Mouse (Mus musculus) thymus, postnatal 4 days (tissue): Measurements from ENCODE around the gene Acvr1.
A peak's percentile ranks its signal among the peaks of the same experiment; 100 is the strongest.

Source experiments
- DNase-seq: peaks from one replicate; pipeline ENCODE4 v3.0.0; 2021

Acvr1 gene

GRCm38 (mm10) chr2:58567066-58567810 is at the start of gene Acvr1, which contains the start of gene Upp2:
TSS of gene Acvr1 (minus strand) at chr2:58567157.
TSS of gene Upp2 (plus strand) at chr2:58567298.
- DNase-seq = peak; percentile 71

GRCm38 (mm10) chr2:58615766-58616165 is 48.8 kb upstream of the Acvr1 start:
- no peak for DNase-seq

- no peak for DNase-seq
Observed at GRCm38 (mm10) chr2:58614851-58615250, 47.9 kb upstream of the Acvr1 start.

GRCm38 (mm10) chr2:58613720-58614119 is 46.8 kb upstream of the Acvr1 start:
- no peak for DNase-seq

- no peak for DNase-seq
Observed at GRCm38 (mm10) chr2:58604791-58605190, 37.8 kb upstream of the Acvr1 start.

- DNase-seq = no peak
Observed at GRCm38 (mm10) chr2:58603379-58603778, 36.4 kb upstream of the Acvr1 start.

- no peak for DNase-seq
Observed at GRCm38 (mm10) chr2:58601382-58601781, 34.4 kb upstream of the Acvr1 start.

GRCm38 (mm10) chr2:58599639-58600038 is 32.7 kb upstream of the Acvr1 start:
- DNase-seq = no peak

- no peak for DNase-seq
Observed at GRCm38 (mm10) chr2:58597556-58597955, 30.6 kb upstream of the Acvr1 start.

GRCm38 (mm10) chr2:58596774-58597342 is 29.9 kb upstream of the Acvr1 start:
- no peak for DNase-seq

- DNase-seq = no peak
Observed at GRCm38 (mm10) chr2:58595350-58595749, 28.4 kb upstream of the Acvr1 start.

GRCm38 (mm10) chr2:58590055-58590454 is 23.1 kb upstream of the Acvr1 start:
- no peak for DNase-seq

GRCm38 (mm10) chr2:58589637-58590036 is 22.7 kb upstream of the Acvr1 start:
- DNase-seq = no peak

- DNase-seq = no peak
Observed at GRCm38 (mm10) chr2:58586311-58586710, 19.4 kb upstream of the Acvr1 start.

- DNase-seq = no peak
Observed at GRCm38 (mm10) chr2:58574167-58574566, 7.2 kb upstream of the Acvr1 start.

- no peak for DNase-seq
Observed at GRCm38 (mm10) chr2:58568841-58569645, 2.1 kb upstream of the Acvr1 start.

GRCm38 (mm10) chr2:58567866-58568719 is 1.1 kb upstream of the Acvr1 start:
- no peak for DNase-seq

GRCm38 (mm10) chr2:58566410-58567065 is 419 bp downstream of the Acvr1 start:
- DNase-seq = peak; percentile 74

- no peak for DNase-seq
Observed at GRCm38 (mm10) chr2:58566049-58566409, 928 bp downstream of the Acvr1 start.

GRCm38 (mm10) chr2:58565267-58565666 is 1.7 kb downstream of the Acvr1 start:
- no peak for DNase-seq

GRCm38 (mm10) chr2:58562137-58562536 is 4.8 kb downstream of the Acvr1 start:
- no peak for DNase-seq
